Mouse (Mus musculus) heart, embryonic 13.5 days (tissue): ENCODE data around the gene S1pr4. TPM values are rescaled to one million over a fixed set of nuclear protein-coding genes. Genes with fewer than 3 reads are reported as not detected.

Source experiments
- ATAC-seq: fragments of 200-750 bp; cut with Nextera tagmentation; 2 replicates; pipeline ENCODE4 v1.8.0; 2017; ENCODE audit warnings: moderate TSS enrichment; ENCODE audit not compliant: insufficient number of reproducible peaks, low FRiP score, low TSS enrichment; ENCODE audit errors: extremely low read depth
- H3K27ac ChIP-seq: fragments of 300-500 bp; sonication (generic); replicated peaks from 2 replicates; pipeline ENCODE4 v1.5.1; 2015; ENCODE audit warnings: moderate library complexity, mild to moderate bottlenecking, inconsistent platforms
- H3K27me3 ChIP-seq: fragments of 300-500 bp; sonication (generic); replicated peaks from 2 replicates; pipeline ENCODE4 v1.6.1; 2015; ENCODE audit warnings: mild to moderate bottlenecking, inconsistent platforms
- H3K36me3 ChIP-seq: fragments of 300-500 bp; sonication (generic); 2 replicates; pipeline ENCODE4 v1.6.1; 2015; ENCODE audit warnings: mild to moderate bottlenecking, inconsistent platforms
- H3K4me1 ChIP-seq: fragments of 300-500 bp; sonication (generic); 2 replicates; pipeline ENCODE4 v1.6.1; 2015; ENCODE audit warnings: inconsistent platforms
- H3K4me2 ChIP-seq: fragments of 300-500 bp; sonication (generic); 2 replicates; pipeline ENCODE4 v1.6.1; 2015; ENCODE audit warnings: inconsistent platforms, mild to moderate bottlenecking, moderate library complexity
- H3K4me3 ChIP-seq: fragments of 300-500 bp; sonication (generic); 2 replicates; pipeline ENCODE4 v1.5.1; 2015; ENCODE audit warnings: moderate library complexity, mild to moderate bottlenecking, inconsistent platforms
- H3K9ac ChIP-seq: fragments of 300-500 bp; sonication (generic); 2 replicates; pipeline ENCODE4 v1.6.1; 2015; ENCODE audit warnings: inconsistent platforms, mild to moderate bottlenecking, moderate library complexity
- H3K9me3 ChIP-seq: fragments of 300-500 bp; sonication (generic); 2 replicates; pipeline ENCODE4 v1.6.1; 2016; ENCODE audit warnings: inconsistent platforms
- WGBS: fragments of 180-500 bp; shearing (Covaris S2); methylation state at CpG from one replicate; pipeline ENCODE4 v1.1.7; 2015; ENCODE audit warnings: mixed read lengths; 5-methylcytosine and 5-hydroxymethylcytosine counted together
- polyA plus RNA-seq: library from polyadenylated mRNA; unstranded; fragments of >200 nt; fragmentation: Nextera tagmentation; extraction: Ambion mirVana; gene quantifications from 2 replicates; pipeline ENCODE4 v1.2.1, GENCODE M21; 2015

S1pr4 gene
- polyA plus RNA-seq, 1 experiment from 2014 or later: 0.53 TPM

GRCm38 (mm10) chr10:81462415-81462804 lies 37.5 kb downstream of the S1pr4 start:
- Histone ChIP-seq H3K4me1 (peaks cover 12% of the 10 kb centered on the region), H3K4me2 (no peak overlapping the region), H3K4me3 (no peak overlapping the region), H3K27ac (no peak overlapping the region), H3K9ac (no peak overlapping the region), H3K36me3 (no peaks in the 10 kb centered on the region), H3K9me3 (no peaks in the 10 kb centered on the region), H3K27me3 (peaks cover 100% of the 10 kb centered on the region)
- ATAC-seq: no peak
- 37% methylated on average over 7 of the region's 7 CpGs for WGBS

- Histone ChIP-seq H3K4me2 (no peak overlapping the region), H3K36me3 (no peaks in the 10 kb centered on the region), H3K4me3 (no peak overlapping the region), H3K9ac (no peak overlapping the region), H3K27me3 (peaks cover 100% of the 10 kb centered on the region), H3K9me3 (no peaks in the 10 kb centered on the region), H3K4me1 (peaks cover 12% of the 10 kb centered on the region), H3K27ac (no peak overlapping the region)
- WGBS: 6% methylated on average over 16 of the region's 16 CpGs
- no peak for ATAC-seq
These were observed 38.1 kb downstream of the S1pr4 start for GRCm38 (mm10) chr10:81461673-81462414.

- Histone ChIP-seq H3K9ac (no peak overlapping the region), H3K27ac (no peak overlapping the region), H3K4me2 (no peak overlapping the region), H3K27me3 (peaks cover 100% of the 10 kb centered on the region), H3K4me1 (peaks cover 12% of the 10 kb centered on the region), H3K4me3 (no peak overlapping the region), H3K36me3 (no peaks in the 10 kb centered on the region), H3K9me3 (no peaks in the 10 kb centered on the region)
- WGBS: 37% methylated on average over 11 of the region's 11 CpGs
- ATAC-seq: no peak
These were observed 39.0 kb downstream of the S1pr4 start for GRCm38 (mm10) chr10:81460951-81461350.

- peak overlapping the region; percentile 14; the same call in 1 of the 2 replicates for H3K4me3 ChIP-seq
- WGBS: 28% methylated on average over 20 of the region's 20 CpGs
- no peak for ATAC-seq
These were observed 39.5 kb downstream of the S1pr4 start for GRCm38 (mm10) chr10:81460471-81460870.

GRCm38 (mm10) chr10:81459399-81459798 lies 40.5 kb downstream of the S1pr4 start:
- H3K4me1 ChIP-seq: peaks cover 7% of the 10 kb centered on the region
- H3K27ac ChIP-seq: no peak overlapping the region
- no peak overlapping the region for H3K4me2 ChIP-seq
- H3K4me3 ChIP-seq: no peak overlapping the region
- 67% methylated on average over 21 of the region's 21 CpGs for WGBS
- H3K27me3 ChIP-seq: peaks cover 100% of the 10 kb centered on the region
- H3K9ac ChIP-seq: no peak overlapping the region
- no peaks in the 10 kb centered on the region for H3K9me3 ChIP-seq
- ATAC-seq: no peak
- H3K36me3 ChIP-seq: no peaks in the 10 kb centered on the region

More at GRCm38 (mm10) chr10:81460471-81460870, 39.5 kb downstream of the S1pr4 start:
- H3K36me3 ChIP-seq: no peaks in the 10 kb centered on the region
- H3K4me1 ChIP-seq: peaks cover 12% of the 10 kb centered on the region
- no peaks in the 10 kb centered on the region for H3K9me3 ChIP-seq
- H3K27me3 ChIP-seq: peaks cover 100% of the 10 kb centered on the region
- no peak overlapping the region for H3K9ac ChIP-seq
- no peak overlapping the region for H3K27ac ChIP-seq
- 0 out of 2 replicates have a peak overlapping the region, but pooled peaks have one; percentile 18 for H3K4me2 ChIP-seq

- Histone ChIP-seq H3K9ac (no peak overlapping the region), H3K27ac (no peak overlapping the region), H3K36me3 (no peaks in the 10 kb centered on the region), H3K4me2 (no peak overlapping the region), H3K4me1 (0 out of 2 replicates have a peak, but pooled peaks cover 2% of the 10 kb centered on the region), H3K27me3 (peaks cover 100% of the 10 kb centered on the region), H3K4me3 (no peak overlapping the region), H3K9me3 (no peaks in the 10 kb centered on the region)
- ATAC-seq: no peak
- 67% methylated on average over 6 of the region's 6 CpGs for WGBS
These were observed 41.7 kb downstream of the S1pr4 start for GRCm38 (mm10) chr10:81458267-81458666.

GRCm38 (mm10) chr10:81457624-81458023 lies 42.3 kb downstream of the S1pr4 start:
- no peak for ATAC-seq
- 76% methylated on average over 8 of the region's 8 CpGs for WGBS
- no peaks in the 10 kb centered on the region for H3K9me3 ChIP-seq

GRCm38 (mm10) chr10:81456983-81457563 lies 42.9 kb downstream of the S1pr4 start:
- H3K4me1 ChIP-seq: peaks cover 11% of the 10 kb centered on the region
- H3K4me3 ChIP-seq: no peak overlapping the region
- no peak overlapping the region for H3K4me2 ChIP-seq
- peaks cover 100% of the 10 kb centered on the region for H3K27me3 ChIP-seq
- H3K27ac ChIP-seq: no peak overlapping the region
- ATAC-seq: no peak
- 34% methylated on average over 11 of the region's 12 CpGs for WGBS
- H3K36me3 ChIP-seq: no peaks in the 10 kb centered on the region
- H3K9me3 ChIP-seq: no peaks in the 10 kb centered on the region
- no peak overlapping the region for H3K9ac ChIP-seq

More at GRCm38 (mm10) chr10:81457624-81458023, 42.3 kb downstream of the S1pr4 start:
- no peak overlapping the region for H3K4me2 ChIP-seq
- no peak overlapping the region for H3K27ac ChIP-seq
- H3K4me3 ChIP-seq: no peak overlapping the region
- H3K9ac ChIP-seq: no peak overlapping the region
- peaks cover 100% of the 10 kb centered on the region for H3K27me3 ChIP-seq
- no peaks in the 10 kb centered on the region for H3K36me3 ChIP-seq
- H3K4me1 ChIP-seq: peaks cover 6% of the 10 kb centered on the region

GRCm38 (mm10) chr10:81455181-81455895 lies 44.6 kb downstream of the S1pr4 start, which contains the start of gene Nfic:
TSS of gene Nfic (minus strand) at chr10:81455635.
- H3K36me3 ChIP-seq: no peaks in the 10 kb centered on the region
- no peak within 1 kb of the TSS for H3K4me2 ChIP-seq
- peak; percentile 19; the same call in 1 of the 2 replicates for ATAC-seq
- H3K4me1 ChIP-seq: peaks cover 9% of the 10 kb centered on the region
- WGBS: 58% methylated on average over 28 of the region's 28 CpGs
- H3K4me3 ChIP-seq: no peak within 1 kb of the TSS
- no peak within 1 kb of the TSS for H3K27ac ChIP-seq
- no peaks in the 10 kb centered on the region for H3K9me3 ChIP-seq
- peaks cover 100% of the 10 kb centered on the region for H3K27me3 ChIP-seq
- H3K9ac ChIP-seq: no peak within 1 kb of the TSS

GRCm38 (mm10) chr10:81454106-81454505 lies 45.8 kb downstream of the S1pr4 start:
- H3K9ac ChIP-seq: no peak overlapping the region
- no peak overlapping the region for H3K4me2 ChIP-seq
- peaks cover 9% of the 10 kb centered on the region for H3K4me1 ChIP-seq
- H3K27me3 ChIP-seq: peaks cover 94% of the 10 kb centered on the region
- ATAC-seq: no peak
- no peaks in the 10 kb centered on the region for H3K9me3 ChIP-seq
- 65% methylated on average over 2 of the region's 2 CpGs for WGBS
- no peak overlapping the region for H3K27ac ChIP-seq
- no peak overlapping the region for H3K4me3 ChIP-seq
- H3K36me3 ChIP-seq: no peaks in the 10 kb centered on the region

GRCm38 (mm10) chr10:81452947-81453288 lies 47.0 kb downstream of the S1pr4 start:
- Histone ChIP-seq H3K4me1 (peaks cover 9% of the 10 kb centered on the region), H3K27ac (no peak overlapping the region), H3K36me3 (no peaks in the 10 kb centered on the region), H3K9me3 (no peaks in the 10 kb centered on the region), H3K4me3 (0 out of 2 replicates have a peak overlapping the region, but pooled peaks have one; percentile 8), H3K4me2 (0 out of 2 replicates have a peak overlapping the region, but pooled peaks have one; percentile 9), H3K27me3 (peaks cover 92% of the 10 kb centered on the region), H3K9ac (peak overlapping the region; percentile 28; the same call in 1 of the 2 replicates)
- no peak for ATAC-seq
- 4% methylated on average over 14 of the region's 14 CpGs for WGBS
